In the genomic region with DNA sequence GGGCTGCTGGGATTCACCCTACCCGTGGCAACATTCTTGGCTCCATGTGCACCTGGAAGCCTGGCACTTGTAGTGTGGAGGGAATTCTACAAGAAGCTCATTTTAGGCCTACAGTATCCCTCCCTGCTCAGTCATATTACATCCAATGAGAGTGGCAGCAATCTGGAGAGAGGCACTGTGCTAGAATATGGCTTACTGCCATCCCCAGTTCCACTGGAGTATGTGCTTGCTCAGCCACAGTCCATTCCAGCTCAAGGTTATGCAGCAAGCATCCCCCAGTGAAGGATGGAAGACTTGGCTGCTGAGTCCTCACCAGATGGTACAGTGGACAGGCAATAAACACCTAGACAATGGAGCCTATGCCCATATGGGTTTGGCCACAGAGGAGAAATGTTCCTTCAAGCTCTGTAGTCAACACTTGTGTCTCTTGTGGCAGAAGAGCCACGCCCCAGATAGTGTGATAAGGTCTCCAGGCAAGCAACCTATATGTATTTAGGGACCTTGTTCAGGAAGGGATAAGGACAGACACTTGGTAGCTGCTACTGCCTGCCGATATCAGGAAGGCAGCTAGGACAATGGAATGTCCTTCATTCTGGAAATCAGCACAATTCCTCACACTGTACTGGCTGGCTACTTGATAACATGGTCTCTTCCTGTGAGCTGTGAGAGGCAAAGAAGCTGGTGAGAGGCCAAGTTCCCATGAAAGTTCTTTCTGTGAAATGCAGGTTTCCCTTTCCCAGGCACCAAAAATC, we compare ENCODE assay signal across 13 mouse cellular contexts. TPM values are rescaled to one million over a fixed set of nuclear protein-coding genes. Genes with fewer than 3 reads are reported as not detected.
DNase-seq lines count a peak whose midpoint lies in the region; ATAC-seq lines count a peak whose summit lies in the region.
"Had no signal": no experiment of that assay in that cellular context is flagged by ENCODE, and none has a peak within 500 bp of the region (broad histone marks: within the 10 kb centered on the region; RNA-seq: fewer than 3 reads in every experiment).

No protein-coding gene starts in this region.

- DNase-seq in heart, embryonic 10.5 days (ENCODE audit: low spot score) = no peak
- no peak for DNase-seq in heart, adult 18-20 months
- DNase-seq in neural tube, embryonic 10.5 days (ENCODE audit: extremely low spot score, low spot score) = no peak
- peak; percentile 37 to 42 for DNase-seq in heart, postnatal 10 days
- DNase-seq: gastrocnemius, postnatal 36 days; kidney, postnatal 10 days; lung, postnatal 10 days; thymus, postnatal 14 days had no signal

- WGBS in heart, embryonic 10.5 days = 49% methylated on average over 3 of the region's 3 CpGs
- WGBS in neural tube, embryonic 13.5 days = 84% methylated on average over 3 of the region's 3 CpGs
- WGBS in midbrain, embryonic 15.5 days = 75% methylated on average over 3 of the region's 3 CpGs

- no peaks in the 10 kb centered on the region for H3K27me3 ChIP-seq in heart, embryonic 10.5 days (ENCODE audit: insufficient read depth, poor library complexity, severe bottlenecking)
- no peaks in the 10 kb centered on the region for H3K27me3 ChIP-seq in neural tube, embryonic 13.5 days
- no peaks in the 10 kb centered on the region for H3K27me3 ChIP-seq in midbrain, embryonic 15.5 days (replicated peaks)

- H3K27ac ChIP-seq in heart, embryonic 10.5 days = peak overlapping the region; percentile 25; the same call in 1 of the 2 replicates
- H3K27ac ChIP-seq in neural tube, embryonic 13.5 days (replicated peaks) = peak overlapping the region; percentile 52
- H3K27ac ChIP-seq in midbrain, embryonic 15.5 days = peak overlapping the region; percentile 23; the same call in 1 of the 2 replicates

- no peak overlapping the region for H3K4me3 ChIP-seq in heart, embryonic 10.5 days
- H3K4me3 ChIP-seq in neural tube, embryonic 13.5 days = no peak overlapping the region
- H3K4me3 ChIP-seq in midbrain, embryonic 15.5 days = no peak overlapping the region

- no peaks in the 10 kb centered on the region for H3K9me3 ChIP-seq in heart, embryonic 10.5 days
- no peaks in the 10 kb centered on the region for H3K9me3 ChIP-seq in neural tube, embryonic 13.5 days
- no peaks in the 10 kb centered on the region for H3K9me3 ChIP-seq in midbrain, embryonic 15.5 days

- no peak overlapping the region for H3K4me2 ChIP-seq in neural tube, embryonic 13.5 days
- no peak overlapping the region for H3K4me2 ChIP-seq in midbrain, embryonic 15.5 days

- H3K4me1 ChIP-seq in heart, embryonic 10.5 days = peaks cover 40% of the 10 kb centered on the region
- peaks cover 55% of the 10 kb centered on the region for H3K4me1 ChIP-seq in neural tube, embryonic 13.5 days (replicated peaks)
- peaks cover 50% of the 10 kb centered on the region for H3K4me1 ChIP-seq in midbrain, embryonic 15.5 days

- ATAC-seq in neural tube, embryonic 13.5 days (ENCODE audit: low read depth) = no peak
- ATAC-seq in midbrain, embryonic 15.5 days (replicated peaks) = no peak
- ATAC-seq in megakaryocyte, adult 5-6 weeks (ENCODE audit: poor library complexity, severe bottlenecking) = no peak
- ATAC-seq in granulocyte monocyte progenitor cell, adult 5-6 weeks (replicated peaks; ENCODE audit: poor library complexity, severe bottlenecking) = no peak

- H3K9ac ChIP-seq in neural tube, embryonic 13.5 days = no peak overlapping the region
- no peak overlapping the region for H3K9ac ChIP-seq in midbrain, embryonic 15.5 days

- intact Hi-C loops in heart, postnatal 10 days (cut with DNase I) = no loop called here

- peaks cover 36% of the 10 kb centered on the region for H3K36me3 ChIP-seq in heart, embryonic 10.5 days
- H3K36me3 ChIP-seq in neural tube, embryonic 13.5 days = peaks cover 7% of the 10 kb centered on the region; the same call in 1 of the 2 replicates
- H3K36me3 ChIP-seq in midbrain, embryonic 15.5 days (replicated peaks) = no peaks in the 10 kb centered on the region

RNA-seq across cellular contexts. Expression of a gene that starts 58.0 kb away (rescaled TPM):
- 0.18 TPM in 1 of 2 replicates, not detected in the other for polyA plus RNA-seq in heart, embryonic 10.5 days (2016; fragmentation: Nextera tagmentation; extraction: Ambion mirVana)
- not detected for total RNA-seq in heart, adult 18-20 months (2021)
- 3.1 and 4.1 TPM in 2 replicates for polyA plus RNA-seq in neural tube, embryonic 13.5 days (2015; fragmentation: Nextera tagmentation; extraction: Ambion mirVana)
- not detected for total RNA-seq in heart, postnatal 10 days (2021)
- 0.23 TPM in 2 replicates for polyA plus RNA-seq in midbrain, embryonic 15.5 days (2015; fragmentation: Nextera tagmentation; extraction: Ambion mirVana)
- total RNA-seq in megakaryocyte, adult 5-6 weeks (2015) = not detected in 2 replicates
- total RNA-seq in megakaryocyte, adult 5-6 weeks (2017) = not detected in 2 replicates
- not detected in 2 replicates for total RNA-seq in granulocyte monocyte progenitor cell, adult 5-6 weeks (2014; fragmentation: Nextera tagmentation)
- not detected in 2 replicates for total RNA-seq in granulocyte monocyte progenitor cell, adult 5-6 weeks (2017)
- total RNA-seq: gastrocnemius, postnatal 36 days; left cerebral cortex, postnatal 10 days had no signal

Comparison
In these comparisons a context has a peak if more than half of its experiments do, and no peak if none do; other contexts are left out.
1. DNase-seq: peak in heart, postnatal 10 days (2 of 2); none in heart, embryonic 10.5 days (single experiment), heart, adult 18-20 months (0 of 2) and neural tube, embryonic 10.5 days (single experiment).
2. Peak in every context shown above with its lines, with median percentiles within 50 percentile points of each other: H3K27ac ChIP-seq.